Mouse (Mus musculus): ENCODE measurements around the gene Ttll2.
"Not testable (repeated sequence)": the region's sequence is repeated elsewhere in the genome, so short reads cannot be mapped to it uniquely, and the experiment has no call there.

GRCm38 (mm10) chr17:7385364-7385763 lies 32.9 kb upstream of the Ttll2 start, which contains the start of gene Unc93a2:
- TF ChIP-seq CHD2 (IDR thresholded peaks at IDR 0.05; ENCODE audit: low read length); CTCF (IDR thresholded peaks at IDR 0.05 in 2 of 3, conservative IDR thresholded peaks at IDR 0.05 in 1 of 3; ENCODE audit: control insufficient read depth in 1 of 3, insufficient read depth in 1 of 3, low read depth in 2 of 3, low read length in 3 of 3, poor library complexity in 1 of 3, severe bottlenecking in 1 of 3); EP300 (IDR thresholded peaks at IDR 0.05; ENCODE audit: low read depth in 1 of 2, low read length in 2 of 2): not testable (repeated sequence)
